Mouse (Mus musculus) pancreas, adult 10 weeks (tissue): ENCODE data around the gene Vps29. TPM values are rescaled to one million over a fixed set of nuclear protein-coding genes. Genes with fewer than 3 reads are reported as not detected.

ENCODE experiments used
- polyA plus RNA-seq: library from polyadenylated mRNA; stranded (reverse); fragments of 350-450 nt; fragmentation: Illumina TruSeq; extraction: RNeasy Lipid Tissue Mini Kit (QIAGEN cat#74804); gene quantifications from one replicate; pipeline ENCODE4 v1.2.3, GENCODE M21; 2015; ENCODE audit warnings: low read depth, low replicate concordance; ENCODE audit not compliant: insufficient read depth

Gene Vps29
- 18.9 TPM for polyA plus RNA-seq

GRCm38 (mm10) chr5:122353807-122354491 lies at the start of gene Vps29, which contains the start of gene Rad9b:
Gene Vps29, plus strand, starts transcription at chr5:122354369.
Gene Rad9b, minus strand, starts transcription at chr5:122354233.

GRCm38 (mm10) chr5:122371591-122372191 lies 17.5 kb downstream of the Vps29 start, which contains the start of gene Gpn3:
Gene Gpn3, plus strand, starts transcription at chr5:122371876.

GRCm38 (mm10) chr5:122372192-122372769 lies 18.1 kb downstream of the Vps29 start, which contains the start of gene Fam216a:
Gene Fam216a, minus strand, starts transcription at chr5:122372364.

GRCm38 (mm10) chr5:122391786-122392180 lies 37.6 kb downstream of the Vps29 start, which contains the start of gene Arpc3:
Gene Arpc3, plus strand, starts transcription at chr5:122391878.

Other genes starting within 250 kb of the Vps29 start
- not detected for gene Ccdc63, start 213.5 kb upstream of the Vps29 start, polyA plus RNA-seq
- gene Ppp1cc, start 196.1 kb upstream of the Vps29 start, polyA plus RNA-seq, result 33.8 TPM
- 1.2 TPM for gene Hvcn1, start 147.6 kb upstream of the Vps29 start, polyA plus RNA-seq
- 4.2 TPM for gene Tctn1, start 89.9 kb upstream of the Vps29 start, polyA plus RNA-seq
- gene Pptc7, start 70.0 kb upstream of the Vps29 start, polyA plus RNA-seq, result 4.4 TPM
- gene Rad9b, start 136 bp upstream of the Vps29 start, polyA plus RNA-seq, result 2.9 TPM
- gene Gpn3, start 17.5 kb downstream of the Vps29 start, polyA plus RNA-seq, result 4.8 TPM
- gene Fam216a, start 18.0 kb downstream of the Vps29 start, polyA plus RNA-seq, result 3.3 TPM
- 50.4 TPM for gene Arpc3, start 37.5 kb downstream of the Vps29 start, polyA plus RNA-seq
- gene Anapc7, start 67.3 kb downstream of the Vps29 start, polyA plus RNA-seq, result 3.8 TPM
- 41.6 TPM for gene Atp2a2, start 147.9 kb downstream of the Vps29 start, polyA plus RNA-seq